Mouse (Mus musculus) stomach, postnatal 0 days (tissue): ENCODE measurements around the gene Hjurp. TPM values are rescaled to one million over a fixed set of nuclear protein-coding genes. Genes with fewer than 3 reads are reported as not detected.

ENCODE experiments used
- ATAC-seq: fragments of 200-750 bp; cut with Nextera tagmentation; 2 replicates; pipeline ENCODE4 v1.8.0; 2017; ENCODE audit not compliant: low FRiP score, low TSS enrichment
- DNase-seq: peaks from one replicate; pipeline ENCODE4 v3.0.0-alpha.2; 2016; ENCODE audit warnings: low spot score
- H3K27ac ChIP-seq: fragments of 300-500 bp; sonication (generic); replicated peaks from 2 replicates; pipeline ENCODE4 v1.5.1; 2014; ENCODE audit warnings: mild to moderate bottlenecking, control low read depth
- H3K27me3 ChIP-seq: fragments of 300-500 bp; sonication (generic); 2 replicates; pipeline ENCODE4 v1.6.1; 2014; ENCODE audit warnings: low read length; ENCODE audit not compliant: control insufficient read depth, insufficient read depth
- H3K36me3 ChIP-seq: fragments of 300-500 bp; sonication (generic); 2 replicates; pipeline ENCODE4 v1.6.1; 2014; ENCODE audit warnings: low read length, mixed read lengths; ENCODE audit not compliant: control insufficient read depth, insufficient read depth
- H3K4me1 ChIP-seq: fragments of 300-500 bp; sonication (generic); replicated peaks from 2 replicates; pipeline ENCODE4 v1.6.1; 2014; ENCODE audit warnings: antibody characterized with exemption; ENCODE audit not compliant: control insufficient read depth, insufficient read depth
- H3K4me2 ChIP-seq: fragments of 300-500 bp; sonication (generic); replicated peaks from 2 replicates; pipeline ENCODE4 v1.6.1; 2014; ENCODE audit warnings: low read depth, mild to moderate bottlenecking, control low read depth, moderate library complexity
- H3K4me3 ChIP-seq: fragments of 300-500 bp; sonication (generic); 2 replicates; pipeline ENCODE4 v1.5.1; 2014; ENCODE audit warnings: low read depth, low read length, control low read depth
- H3K9ac ChIP-seq: fragments of 300-500 bp; sonication (generic); 2 replicates; pipeline ENCODE4 v1.6.1; 2014; ENCODE audit warnings: mild to moderate bottlenecking, low read length, control low read depth, mixed read lengths
- H3K9me3 ChIP-seq: fragments of 300-500 bp; sonication (generic); 2 replicates; pipeline ENCODE4 v1.6.1; 2016; ENCODE audit warnings: low read length; ENCODE audit not compliant: control insufficient read depth
- CTCF ChIP-seq: IDR thresholded peaks from 2 replicates; pipeline ENCODE4 v1.5.1; 2016; ENCODE audit warnings: antibody characterized with exemption, low read depth, mild to moderate bottlenecking, moderate library complexity
- EP300 ChIP-seq: optimal IDR thresholded peaks from 2 replicates; pipeline ENCODE3; 2016; ENCODE audit warnings: antibody characterized with exemption
- WGBS: fragments of 180-500 bp; shearing (Covaris S2); extraction: QIAGEN DNeasy Blood & Tissue Kit; methylation state at CpG from one replicate; pipeline ENCODE4 v1.1.7; 2014; 5-methylcytosine and 5-hydroxymethylcytosine counted together
- polyA plus RNA-seq: library from polyadenylated mRNA; unstranded; fragments of >200 nt; fragmentation: Nextera tagmentation; extraction: Ambion mirVana; gene quantifications from 2 replicates; pipeline ENCODE4 v1.2.1, GENCODE M21; 2015

Gene Hjurp
- polyA plus RNA-seq, 1 experiment from 2014 or later: 34.1 TPM

GRCm38 (mm10) chr1:88267489-88267888 is 9.9 kb downstream of the Hjurp start:
- 0 out of 2 replicates have a peak overlapping the region, but pooled peaks have one; percentile 2 for H3K9ac ChIP-seq
- 89% methylated on average over 6 of the region's 6 CpGs for WGBS
- H3K9me3 ChIP-seq: no peaks in the 10 kb centered on the region
- DNase-seq: no peak
- H3K27me3 ChIP-seq: no peaks in the 10 kb centered on the region
- no peaks in the 10 kb centered on the region for H3K4me1 ChIP-seq
- TF ChIP-seq EP300 (no peak), CTCF (no peak)
- peaks cover 85% of the 10 kb centered on the region for H3K36me3 ChIP-seq
- ATAC-seq: peak; percentile 4
- H3K27ac ChIP-seq: no peak overlapping the region
- H3K4me3 ChIP-seq: no peak overlapping the region
- H3K4me2 ChIP-seq: no peak overlapping the region

GRCm38 (mm10) chr1:88266123-88266522 is 11.3 kb downstream of the Hjurp start:
- H3K9me3 ChIP-seq: no peaks in the 10 kb centered on the region
- H3K4me3 ChIP-seq: no peak overlapping the region
- no peak overlapping the region for H3K27ac ChIP-seq
- ATAC-seq: no peak
- no peak overlapping the region for H3K9ac ChIP-seq
- H3K27me3 ChIP-seq: no peaks in the 10 kb centered on the region
- peaks cover 89% of the 10 kb centered on the region for H3K36me3 ChIP-seq
- WGBS: 90% methylated on average over 13 of the region's 13 CpGs
- no peak for DNase-seq
- peaks cover 10% of the 10 kb centered on the region for H3K4me1 ChIP-seq
- no peak overlapping the region for H3K4me2 ChIP-seq
- TF ChIP-seq CTCF (no peak), EP300 (no peak)

- no peak overlapping the region for H3K27ac ChIP-seq
- H3K9me3 ChIP-seq: no peaks in the 10 kb centered on the region
- 76% methylated on average over 4 of the region's 4 CpGs for WGBS
- no peaks in the 10 kb centered on the region for H3K27me3 ChIP-seq
- DNase-seq (no peak), ATAC-seq (no peak)
- H3K36me3 ChIP-seq: peaks cover 98% of the 10 kb centered on the region
- H3K4me2 ChIP-seq: no peak overlapping the region
- TF ChIP-seq CTCF (no peak), EP300 (no peak)
- H3K4me1 ChIP-seq: peaks cover 15% of the 10 kb centered on the region
- peak overlapping the region; percentile 5; the same call in 1 of the 2 replicates for H3K9ac ChIP-seq
- no peak overlapping the region for H3K4me3 ChIP-seq
These were observed 12.6 kb downstream of the Hjurp start for GRCm38 (mm10) chr1:88264869-88265240.

- 81% methylated on average over 7 of the region's 7 CpGs for WGBS
- no peaks in the 10 kb centered on the region for H3K27me3 ChIP-seq
- H3K27ac ChIP-seq: no peak overlapping the region
- H3K4me3 ChIP-seq: no peak overlapping the region
- peaks cover 98% of the 10 kb centered on the region for H3K36me3 ChIP-seq
- H3K9me3 ChIP-seq: no peaks in the 10 kb centered on the region
- no peak for TF ChIP-seq EP300
- no peak overlapping the region for H3K9ac ChIP-seq
- DNase-seq (no peak), ATAC-seq (no peak)
- H3K4me1 ChIP-seq: peaks cover 19% of the 10 kb centered on the region
- H3K4me2 ChIP-seq: no peak overlapping the region
These were observed 13.1 kb downstream of the Hjurp start for GRCm38 (mm10) chr1:88264237-88264868.

- Histone ChIP-seq H3K4me1 (peaks cover 19% of the 10 kb centered on the region), H3K27me3 (no peaks in the 10 kb centered on the region), H3K4me3 (no peak overlapping the region), H3K27ac (no peak overlapping the region), H3K9me3 (no peaks in the 10 kb centered on the region), H3K36me3 (peaks cover 92% of the 10 kb centered on the region), H3K4me2 (no peak overlapping the region), H3K9ac (no peak overlapping the region)
- DNase-seq (no peak), ATAC-seq (no peak)
- TF ChIP-seq EP300 (no peak), CTCF (no peak)
- 90% methylated on average over 5 of the region's 5 CpGs for WGBS
These were observed 13.7 kb downstream of the Hjurp start for GRCm38 (mm10) chr1:88263778-88264177.

- no peak for TF ChIP-seq EP300
- TF ChIP-seq CTCF: no peak
- peaks cover 84% of the 10 kb centered on the region for H3K36me3 ChIP-seq
- H3K4me2 ChIP-seq: no peak overlapping the region
- WGBS: 65% methylated on average over 6 of the region's 6 CpGs
- peak overlapping the region; percentile 9 for H3K27ac ChIP-seq
- no peak for ATAC-seq
- DNase-seq: no peak
- no peaks in the 10 kb centered on the region for H3K27me3 ChIP-seq
- H3K9me3 ChIP-seq: no peaks in the 10 kb centered on the region
- 0 out of 2 replicates have a peak overlapping the region, but pooled peaks have one; percentile 0 for H3K9ac ChIP-seq
- no peak overlapping the region for H3K4me3 ChIP-seq
- H3K4me1 ChIP-seq: peaks cover 19% of the 10 kb centered on the region
These were observed 14.5 kb downstream of the Hjurp start for GRCm38 (mm10) chr1:88262961-88263360.
